Mouse (Mus musculus): Measurements from ENCODE around the gene Olfr178.

The Olfr178 gene

GRCm38 (mm10) chr16:58891963-58892362 is at the start of gene Olfr178:
Olfr178 (minus strand) TSS chr16:58892063.
- no peak for DNase-seq (ENCODE audit: low read depth in 2 of 2, low spot score in 2 of 2)

- DNase-seq (ENCODE audit: low read depth in 2 of 2, low spot score in 2 of 2), result no peak
Observed at GRCm38 (mm10) chr16:58929292-58929691, 37.4 kb upstream of the Olfr178 start, which contains the start of gene Olfr180. Olfr180 (minus strand) TSS chr16:58929392.

- DNase-seq (ENCODE audit: low read depth in 2 of 2, low spot score in 2 of 2), result no peak
Observed at GRCm38 (mm10) chr16:58928655-58929054, 36.8 kb upstream of the Olfr178 start, which contains the start of gene Olfr181. Olfr181 (minus strand) TSS chr16:58928755.

GRCm38 (mm10) chr16:58884416-58884815 is 7.4 kb downstream of the Olfr178 start:
- no peak for DNase-seq (ENCODE audit: low read depth in 2 of 2, low spot score in 2 of 2)

- DNase-seq (ENCODE audit: low read depth in 2 of 2, low spot score in 2 of 2), result no peak
Observed at GRCm38 (mm10) chr16:58874668-58875067, 17.2 kb downstream of the Olfr178 start, which contains the start of gene Olfr177. Olfr177 (minus strand) TSS chr16:58874768.

- DNase-seq (ENCODE audit: low read depth in 2 of 2, low spot score in 2 of 2), result no peak
Observed at GRCm38 (mm10) chr16:58861479-58861878, 30.4 kb downstream of the Olfr178 start.

- no peak for DNase-seq (ENCODE audit: low read depth in 2 of 2, low spot score in 2 of 2)
Observed at GRCm38 (mm10) chr16:58860032-58860737, 31.7 kb downstream of the Olfr178 start.

All from CD8-positive naive resting alpha-beta T cell, adult 2 months (primary cell).